Mouse (Mus musculus) liver, adult 2 months (tissue): Measurements from ENCODE around the gene Suco.

Experiments
- CTCF ChIP-seq: fragments of 200-500 bp; IDR thresholded peaks from 2 replicates; pipeline ENCODE4 v1.5.1; 2011; ENCODE audit warnings: low read depth, low read length, control low read depth
- POLR2A ChIP-seq: fragments of 200-500 bp; IDR thresholded peaks from 2 replicates; pipeline ENCODE4 v1.6.1; 2011; ENCODE audit warnings: low read length, control low read depth; ENCODE audit not compliant: insufficient read depth; ENCODE audit errors: extremely low read depth

- TF ChIP-seq CTCF (no peak), POLR2A (no peak)
Measured at GRCm38 (mm10) chr1:161775151-161775550, 101.3 kb downstream of the Suco start.
